Mouse (Mus musculus): Measurements from ENCODE around the gene Nubpl. TPM values are rescaled to one million over a fixed set of nuclear protein-coding genes. Genes with fewer than 3 reads are reported as not detected.

The Nubpl gene
- total RNA-seq, 1 experiment, result 6.6 TPM

GRCm38 (mm10) chr12:52302961-52303360 lies 205.4 kb downstream of the Nubpl start:
- no peak overlapping the region for H3K4me3 ChIP-seq (ENCODE audit: insufficient read depth in 1 of 2, low read depth in 1 of 2, low read length in 2 of 2, poor library complexity in 1 of 2, severe bottlenecking in 1 of 2)
- in situ Hi-C loops (cut with MboI; ENCODE audit: low sequenced_read_pairs in 2 of 2, unreplicated experiment in 2 of 2), result no loop called here

GRCm38 (mm10) chr12:52306348-52306747 lies 208.8 kb downstream of the Nubpl start:
- Histone ChIP-seq H3K9ac (ENCODE audit: insufficient read depth, low read depth, low read length, poor library complexity, severe bottlenecking) (no peak overlapping the region), H3K36me3 (ENCODE audit: control insufficient read depth, insufficient read depth, low read length, poor library complexity, severe bottlenecking) (no peaks in the 10 kb centered on the region), H3K27ac (ENCODE audit: insufficient read depth, low read depth, low read length, poor library complexity, severe bottlenecking) (no peak overlapping the region), H3K4me3 (ENCODE audit: insufficient read depth in 1 of 2, low read depth in 1 of 2, low read length in 2 of 2, poor library complexity in 1 of 2, severe bottlenecking in 1 of 2) (no peak overlapping the region), H3K4me1 (ENCODE audit: control insufficient read depth in 2 of 2, insufficient read depth in 2 of 2, low read length in 2 of 2, poor library complexity in 1 of 2) (no peaks in the 10 kb centered on the region), H3K9me3 (ENCODE audit: control insufficient read depth, insufficient read depth, low read depth, low read length) (no peaks in the 10 kb centered on the region)
- in situ Hi-C loops (cut with MboI; ENCODE audit: low sequenced_read_pairs in 2 of 2, unreplicated experiment in 2 of 2), result no loop called here
- DNase-seq (ENCODE audit: low read depth, low spot score), result no peak
- TF ChIP-seq CHD2 (IDR thresholded peaks at IDR 0.05; ENCODE audit: low read depth, low read length) (no peak), HCFC1 (IDR thresholded peaks at IDR 0.05; ENCODE audit: borderline replicate concordance, insufficient read depth, low read length) (no peak), ZC3H11A (IDR thresholded peaks at IDR 0.05; ENCODE audit: borderline replicate concordance, low read depth, low read length) (no peak), MAFK (IDR thresholded peaks at IDR 0.05; ENCODE audit: insufficient read depth, low read depth, low read length) (no peak)

More at GRCm38 (mm10) chr12:52302961-52303360, 205.4 kb downstream of the Nubpl start:
- H3K36me3 ChIP-seq (ENCODE audit: control insufficient read depth, insufficient read depth, low read length, poor library complexity, severe bottlenecking), result no peaks in the 10 kb centered on the region
- H3K9ac ChIP-seq (ENCODE audit: insufficient read depth, low read depth, low read length, poor library complexity, severe bottlenecking), result no peak overlapping the region
- no peak for DNase-seq (ENCODE audit: low read depth, low spot score)
- no peak overlapping the region for H3K27ac ChIP-seq (ENCODE audit: insufficient read depth, low read depth, low read length, poor library complexity, severe bottlenecking)
- TF ChIP-seq ZC3H11A (IDR thresholded peaks at IDR 0.05; ENCODE audit: borderline replicate concordance, low read depth, low read length) (no peak), ZNF384 (IDR thresholded peaks at IDR 0.05; ENCODE audit: low read depth, low read length) (no peak), MAFK (IDR thresholded peaks at IDR 0.05; ENCODE audit: insufficient read depth, low read depth, low read length) (no peak), HCFC1 (IDR thresholded peaks at IDR 0.05; ENCODE audit: borderline replicate concordance, insufficient read depth, low read length) (no peak), CHD2 (IDR thresholded peaks at IDR 0.05; ENCODE audit: low read depth, low read length) (no peak)
- no peaks in the 10 kb centered on the region for H3K4me1 ChIP-seq (ENCODE audit: control insufficient read depth in 2 of 2, insufficient read depth in 2 of 2, low read length in 2 of 2, poor library complexity in 1 of 2)
- H3K9me3 ChIP-seq (ENCODE audit: control insufficient read depth, insufficient read depth, low read depth, low read length), result no peaks in the 10 kb centered on the region

GRCm38 (mm10) chr12:52307331-52307982 lies 209.9 kb downstream of the Nubpl start:
- no peaks in the 10 kb centered on the region for H3K36me3 ChIP-seq (ENCODE audit: control insufficient read depth, insufficient read depth, low read length, poor library complexity, severe bottlenecking)
- H3K9ac ChIP-seq (ENCODE audit: insufficient read depth, low read depth, low read length, poor library complexity, severe bottlenecking), result no peak overlapping the region
- no peak for TF ChIP-seq MAFK (IDR thresholded peaks at IDR 0.05; ENCODE audit: insufficient read depth, low read depth, low read length)
- no peak for TF ChIP-seq HCFC1 (IDR thresholded peaks at IDR 0.05; ENCODE audit: borderline replicate concordance, insufficient read depth, low read length)
- TF ChIP-seq ZNF384 (IDR thresholded peaks at IDR 0.05; ENCODE audit: low read depth, low read length), result no peak
- TF ChIP-seq ZC3H11A (IDR thresholded peaks at IDR 0.05; ENCODE audit: borderline replicate concordance, low read depth, low read length), result no peak
- TF ChIP-seq CHD2 (IDR thresholded peaks at IDR 0.05; ENCODE audit: low read depth, low read length), result no peak
- DNase-seq (ENCODE audit: low read depth, low spot score), result no peak
- no peak overlapping the region for H3K27ac ChIP-seq (ENCODE audit: insufficient read depth, low read depth, low read length, poor library complexity, severe bottlenecking)
- no peaks in the 10 kb centered on the region for H3K4me1 ChIP-seq (ENCODE audit: control insufficient read depth in 2 of 2, insufficient read depth in 2 of 2, low read length in 2 of 2, poor library complexity in 1 of 2)
- no peak overlapping the region for H3K4me3 ChIP-seq (ENCODE audit: insufficient read depth in 1 of 2, low read depth in 1 of 2, low read length in 2 of 2, poor library complexity in 1 of 2, severe bottlenecking in 1 of 2)
- in situ Hi-C loops (cut with MboI; ENCODE audit: low sequenced_read_pairs in 2 of 2, unreplicated experiment in 2 of 2), result no loop called here
- H3K9me3 ChIP-seq (ENCODE audit: control insufficient read depth, insufficient read depth, low read depth, low read length), result no peaks in the 10 kb centered on the region

DNA sequence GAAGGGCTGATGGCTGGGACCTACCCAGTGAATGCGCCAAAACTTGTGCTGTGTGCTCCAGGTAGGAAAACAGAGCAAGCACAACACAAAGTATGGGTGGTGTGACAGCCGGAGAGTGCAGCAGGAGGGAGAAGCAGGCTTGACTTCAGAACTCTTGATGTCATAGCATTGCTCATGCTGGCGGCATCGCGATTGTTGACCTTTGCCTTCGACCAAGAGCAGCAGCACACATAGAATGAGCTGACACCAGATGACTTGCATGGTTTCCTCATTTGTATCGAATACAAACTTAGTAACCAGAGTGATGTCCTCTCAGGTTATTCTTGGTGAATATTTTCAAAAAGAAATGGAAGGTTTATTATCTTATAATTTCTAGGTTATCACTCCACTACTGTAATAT lies 211.1 kb downstream of the Nubpl start:
- Histone ChIP-seq H3K9ac (ENCODE audit: insufficient read depth, low read depth, low read length, poor library complexity, severe bottlenecking) (no peak overlapping the region), H3K9me3 (ENCODE audit: control insufficient read depth, insufficient read depth, low read depth, low read length) (no peaks in the 10 kb centered on the region), H3K4me3 (ENCODE audit: insufficient read depth in 1 of 2, low read depth in 1 of 2, low read length in 2 of 2, poor library complexity in 1 of 2, severe bottlenecking in 1 of 2) (no peak overlapping the region), H3K4me1 (ENCODE audit: control insufficient read depth in 2 of 2, insufficient read depth in 2 of 2, low read length in 2 of 2, poor library complexity in 1 of 2) (no peaks in the 10 kb centered on the region), H3K36me3 (ENCODE audit: control insufficient read depth, insufficient read depth, low read length, poor library complexity, severe bottlenecking) (no peaks in the 10 kb centered on the region), H3K27ac (ENCODE audit: insufficient read depth, low read depth, low read length, poor library complexity, severe bottlenecking) (no peak overlapping the region)
- in situ Hi-C loops (cut with MboI; ENCODE audit: low sequenced_read_pairs in 2 of 2, unreplicated experiment in 2 of 2), result no loop called here
- no peak for DNase-seq (ENCODE audit: low read depth, low spot score)
- TF ChIP-seq HCFC1 (IDR thresholded peaks at IDR 0.05; ENCODE audit: borderline replicate concordance, insufficient read depth, low read length), result no peak
- no peak for TF ChIP-seq ZNF384 (IDR thresholded peaks at IDR 0.05; ENCODE audit: low read depth, low read length)
- no peak for TF ChIP-seq CHD2 (IDR thresholded peaks at IDR 0.05; ENCODE audit: low read depth, low read length)
- TF ChIP-seq ZC3H11A (IDR thresholded peaks at IDR 0.05; ENCODE audit: borderline replicate concordance, low read depth, low read length), result no peak
- no peak for TF ChIP-seq MAFK (IDR thresholded peaks at IDR 0.05; ENCODE audit: insufficient read depth, low read depth, low read length)
